Mouse (Mus musculus) cerebellum, adult 11 months (tissue): ENCODE results near the gene Pcif1.

ENCODE experiments used
- DNase-seq: peaks from one replicate; pipeline ENCODE4 v3.0.0; 2022

The Pcif1 gene

GRCm38 (mm10) chr2:164894644-164895043 lies 15.5 kb downstream of the Pcif1 start:
- DNase-seq: no peak

- no peak for DNase-seq
Observed at GRCm38 (mm10) chr2:164895885-164896284, 16.8 kb downstream of the Pcif1 start.

- no peak for DNase-seq
Observed at GRCm38 (mm10) chr2:164898008-164898407, 18.9 kb downstream of the Pcif1 start.

GRCm38 (mm10) chr2:164899034-164899433 lies 19.9 kb downstream of the Pcif1 start:
- DNase-seq: no peak

GRCm38 (mm10) chr2:164899723-164900459 lies 20.8 kb downstream of the Pcif1 start:
- no peak for DNase-seq

- DNase-seq: no peak
Observed at GRCm38 (mm10) chr2:164901380-164901779, 22.3 kb downstream of the Pcif1 start.

GRCm38 (mm10) chr2:164903496-164903895 lies 24.4 kb downstream of the Pcif1 start:
- DNase-seq: no peak

GRCm38 (mm10) chr2:164906071-164906470 lies 27.0 kb downstream of the Pcif1 start:
- no peak for DNase-seq

- no peak for DNase-seq
Observed at GRCm38 (mm10) chr2:164907511-164907910, 28.4 kb downstream of the Pcif1 start.

GRCm38 (mm10) chr2:164908011-164908410 lies 28.9 kb downstream of the Pcif1 start:
- no peak for DNase-seq

- no peak for DNase-seq
Observed at GRCm38 (mm10) chr2:164909100-164909499, 30.0 kb downstream of the Pcif1 start.

- no peak for DNase-seq
Observed at GRCm38 (mm10) chr2:164909542-164909941, 30.4 kb downstream of the Pcif1 start.

GRCm38 (mm10) chr2:164910360-164911061 lies 31.4 kb downstream of the Pcif1 start:
- DNase-seq: no peak

- DNase-seq: peak; percentile 94
Observed at GRCm38 (mm10) chr2:164911086-164912048, 32.3 kb downstream of the Pcif1 start, which contains the start of gene Zfp335. Gene Zfp335 (minus strand): TSS chr2:164911757.

GRCm38 (mm10) chr2:164912151-164912550 lies 33.0 kb downstream of the Pcif1 start:
- no peak for DNase-seq

- DNase-seq: no peak
Observed at GRCm38 (mm10) chr2:164912749-164913427, 33.8 kb downstream of the Pcif1 start.

- no peak for DNase-seq
Observed at GRCm38 (mm10) chr2:164913428-164913786, 34.3 kb downstream of the Pcif1 start.

- no peak for DNase-seq
Observed at GRCm38 (mm10) chr2:164916820-164917219, 37.7 kb downstream of the Pcif1 start.

- DNase-seq: no peak
Observed at GRCm38 (mm10) chr2:164917371-164917770, 38.3 kb downstream of the Pcif1 start.

- no peak for DNase-seq
Observed at GRCm38 (mm10) chr2:164918325-164918724, 39.2 kb downstream of the Pcif1 start.

GRCm38 (mm10) chr2:164921984-164922383 lies 42.9 kb downstream of the Pcif1 start:
- DNase-seq: no peak

GRCm38 (mm10) chr2:164923291-164923690 lies 44.2 kb downstream of the Pcif1 start:
- no peak for DNase-seq
